Mouse (Mus musculus): ENCODE results near the gene Psma7. TPM values are rescaled to one million over a fixed set of nuclear protein-coding genes. Genes with fewer than 3 reads are reported as not detected.

The Psma7 gene
- polyA plus RNA-seq, 1 experiment from 2014 or later: 665 TPM

GRCm38 (mm10) chr2:180034753-180035152, 7.5 kb downstream of the Psma7 start:
- Histone ChIP-seq H3K9me3 (no peaks in the 10 kb centered on the region), H3K4me1 (replicated peaks) (peaks cover 11% of the 10 kb centered on the region), H3K36me3 (peaks cover 99% of the 10 kb centered on the region), H3K4me2 (no peak overlapping the region), H3K27ac (no peak overlapping the region), H3K4me3 (no peak overlapping the region), H3K9ac (no peak overlapping the region), H3K27me3 (no peaks in the 10 kb centered on the region)
- no peak for ATAC-seq (ENCODE audit: low FRiP score)
- 73% methylated on average over 5 of the region's 5 CpGs for WGBS

- no peak overlapping the region for H3K4me3 ChIP-seq
- WGBS: 71% methylated on average over 3 of the region's 3 CpGs
- peaks cover 11% of the 10 kb centered on the region for H3K4me1 ChIP-seq (replicated peaks)
- no peak overlapping the region for H3K27ac ChIP-seq
- H3K36me3 ChIP-seq: peaks cover 100% of the 10 kb centered on the region
- no peak for ATAC-seq (ENCODE audit: low FRiP score)
- H3K27me3 ChIP-seq: no peaks in the 10 kb centered on the region
- H3K4me2 ChIP-seq: no peak overlapping the region
- H3K9ac ChIP-seq: no peak overlapping the region
- no peaks in the 10 kb centered on the region for H3K9me3 ChIP-seq
Measured at GRCm38 (mm10) chr2:180033956-180034355, 8.3 kb downstream of the Psma7 start.

GRCm38 (mm10) chr2:180032925-180033324, 9.3 kb downstream of the Psma7 start:
- Histone ChIP-seq H3K4me3 (no peak overlapping the region), H3K27ac (no peak overlapping the region), H3K9me3 (no peaks in the 10 kb centered on the region), H3K36me3 (peaks cover 100% of the 10 kb centered on the region), H3K9ac (no peak overlapping the region), H3K4me1 (replicated peaks) (peaks cover 20% of the 10 kb centered on the region), H3K27me3 (no peaks in the 10 kb centered on the region), H3K4me2 (no peak overlapping the region)
- 83% methylated on average over 3 of the region's 3 CpGs for WGBS
- ATAC-seq (ENCODE audit: low FRiP score): no peak

DNA sequence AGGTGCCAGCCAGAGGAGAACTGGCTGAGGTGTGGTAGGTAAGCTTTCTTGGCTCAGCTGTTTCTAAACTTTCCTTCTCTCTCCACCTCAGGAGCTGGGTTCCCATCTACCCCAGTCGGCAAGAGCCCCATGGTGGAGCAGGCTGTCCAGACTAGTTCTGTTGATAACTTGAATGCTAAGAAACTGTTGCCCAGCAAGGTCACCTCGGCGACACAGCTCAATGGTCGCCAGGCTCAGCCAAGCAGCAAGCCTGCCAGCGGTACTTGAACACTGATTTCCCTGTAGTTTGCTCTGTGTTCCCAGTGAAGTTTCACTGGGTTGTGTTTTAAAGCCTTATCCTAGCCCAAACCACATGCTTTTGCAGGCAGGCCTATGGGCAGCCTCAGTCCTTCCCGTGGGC, 11.0 kb downstream of the Psma7 start:
- Histone ChIP-seq H3K9me3 (no peaks in the 10 kb centered on the region), H3K4me1 (replicated peaks) (peaks cover 37% of the 10 kb centered on the region), H3K4me3 (no peak overlapping the region), H3K27me3 (no peaks in the 10 kb centered on the region), H3K9ac (no peak overlapping the region), H3K36me3 (peaks cover 90% of the 10 kb centered on the region), H3K4me2 (no peak overlapping the region), H3K27ac (no peak overlapping the region)
- 82% methylated on average over 6 of the region's 6 CpGs for WGBS
- ATAC-seq (ENCODE audit: low FRiP score): no peak

DNA sequence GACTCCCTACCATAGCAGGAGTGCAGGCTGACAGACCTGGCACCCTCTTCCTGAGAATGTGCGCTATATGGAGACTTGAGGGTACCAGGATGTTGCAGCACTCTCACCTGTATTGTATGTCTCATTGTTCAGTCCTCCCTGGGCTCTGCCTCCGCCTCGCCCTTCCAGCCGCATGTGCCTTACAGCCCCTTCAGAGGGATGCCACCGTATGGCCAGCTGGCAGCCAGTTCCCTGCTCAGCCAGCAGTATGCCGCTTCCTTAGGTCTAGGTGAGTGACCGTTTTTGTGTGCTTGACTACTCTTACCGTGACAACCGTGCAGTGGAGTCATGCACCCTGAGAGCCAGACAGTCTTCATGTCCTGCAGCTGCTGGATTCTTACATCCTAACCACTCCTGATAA, 14.5 kb downstream of the Psma7 start:
- H3K27ac ChIP-seq: no peak overlapping the region
- H3K36me3 ChIP-seq: peaks cover 55% of the 10 kb centered on the region
- H3K9ac ChIP-seq: peak overlapping the region; percentile 99
- WGBS: 75% methylated on average over 9 of the region's 9 CpGs
- peak overlapping the region; percentile 80 for H3K4me2 ChIP-seq
- no peak for ATAC-seq (ENCODE audit: low FRiP score)
- peaks cover 50% of the 10 kb centered on the region for H3K4me1 ChIP-seq (replicated peaks)
- H3K27me3 ChIP-seq: peaks cover 9% of the 10 kb centered on the region
- no peaks in the 10 kb centered on the region for H3K9me3 ChIP-seq
- H3K4me3 ChIP-seq: peak overlapping the region; percentile 99

DNA sequence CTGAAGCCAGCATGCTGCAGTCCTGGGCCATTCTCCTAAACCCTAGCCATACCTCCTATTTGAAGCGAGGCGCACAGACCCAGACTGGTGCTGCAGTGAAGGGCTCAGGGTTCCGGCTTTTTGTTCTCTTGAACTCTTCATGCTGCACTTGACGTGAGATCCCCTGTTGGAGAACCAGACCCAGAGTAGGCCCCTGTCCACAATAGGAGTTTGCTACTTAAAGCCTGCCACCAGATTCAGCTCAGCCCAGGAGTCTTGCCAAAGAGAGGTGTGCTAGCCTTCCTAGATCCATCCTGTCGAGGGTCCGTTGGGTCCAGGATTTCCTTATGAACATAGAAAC, 16.4 kb downstream of the Psma7 start:
- Histone ChIP-seq H3K9me3 (no peaks in the 10 kb centered on the region), H3K4me3 (peak overlapping the region; percentile 99), H3K27me3 (peaks cover 26% of the 10 kb centered on the region), H3K4me2 (peak overlapping the region; percentile 80), H3K27ac (peak overlapping the region; percentile 98), H3K4me1 (replicated peaks) (peaks cover 50% of the 10 kb centered on the region), H3K36me3 (peaks cover 35% of the 10 kb centered on the region), H3K9ac (peak overlapping the region; percentile 99)
- ATAC-seq (ENCODE audit: low FRiP score): no peak
- 5% methylated on average over 6 of the region's 6 CpGs for WGBS

DNA sequence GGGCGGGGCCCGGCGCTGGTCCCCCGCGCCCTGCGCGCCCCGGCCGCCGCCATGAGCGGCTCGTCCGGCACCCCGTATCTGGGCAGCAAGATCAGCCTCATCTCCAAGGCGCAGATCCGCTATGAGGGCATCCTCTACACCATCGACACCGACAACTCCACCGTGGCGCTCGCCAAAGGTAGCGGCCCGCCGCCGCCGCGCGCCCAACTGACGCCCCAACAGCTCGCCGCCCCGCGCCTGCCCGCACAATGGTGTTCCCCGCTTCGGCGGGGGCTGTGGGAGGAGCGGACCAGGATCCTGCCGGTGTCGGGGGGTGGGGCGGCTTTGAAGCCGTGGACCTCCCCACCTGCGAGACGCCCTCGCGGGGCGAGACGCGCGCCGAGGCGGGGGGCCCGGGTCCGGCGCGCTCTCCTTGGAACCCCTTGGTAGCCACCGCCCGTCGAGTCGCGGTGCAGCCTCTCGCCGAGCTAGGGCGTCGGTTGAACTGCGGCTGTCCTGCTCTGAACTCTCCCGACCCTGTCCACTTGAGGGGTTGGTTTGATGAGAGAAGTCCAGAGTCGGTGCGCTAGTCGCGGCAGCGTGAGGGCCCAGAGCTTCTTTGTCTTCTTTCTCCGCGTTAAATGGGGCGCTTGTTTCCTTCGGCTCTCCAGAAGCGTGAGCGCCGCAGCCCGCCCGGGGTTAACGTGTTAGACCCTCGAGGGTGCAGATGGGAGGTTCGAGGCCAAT, 16.9 kb downstream of the Psma7 start:
- peak overlapping the region; percentile 99 for H3K4me3 ChIP-seq
- H3K4me2 ChIP-seq: peak overlapping the region; percentile 80
- H3K27ac ChIP-seq: peak overlapping the region; percentile 98
- H3K9me3 ChIP-seq: no peaks in the 10 kb centered on the region
- H3K27me3 ChIP-seq: peaks cover 31% of the 10 kb centered on the region
- no peak; the same call in 1 of the 2 replicates for ATAC-seq (ENCODE audit: low FRiP score)
- under 1% methylated on average over 63 of the region's 84 CpGs for WGBS
- H3K4me1 ChIP-seq (replicated peaks): peaks cover 50% of the 10 kb centered on the region
- H3K36me3 ChIP-seq: peaks cover 30% of the 10 kb centered on the region
- peak overlapping the region; percentile 99 for H3K9ac ChIP-seq

DNA sequence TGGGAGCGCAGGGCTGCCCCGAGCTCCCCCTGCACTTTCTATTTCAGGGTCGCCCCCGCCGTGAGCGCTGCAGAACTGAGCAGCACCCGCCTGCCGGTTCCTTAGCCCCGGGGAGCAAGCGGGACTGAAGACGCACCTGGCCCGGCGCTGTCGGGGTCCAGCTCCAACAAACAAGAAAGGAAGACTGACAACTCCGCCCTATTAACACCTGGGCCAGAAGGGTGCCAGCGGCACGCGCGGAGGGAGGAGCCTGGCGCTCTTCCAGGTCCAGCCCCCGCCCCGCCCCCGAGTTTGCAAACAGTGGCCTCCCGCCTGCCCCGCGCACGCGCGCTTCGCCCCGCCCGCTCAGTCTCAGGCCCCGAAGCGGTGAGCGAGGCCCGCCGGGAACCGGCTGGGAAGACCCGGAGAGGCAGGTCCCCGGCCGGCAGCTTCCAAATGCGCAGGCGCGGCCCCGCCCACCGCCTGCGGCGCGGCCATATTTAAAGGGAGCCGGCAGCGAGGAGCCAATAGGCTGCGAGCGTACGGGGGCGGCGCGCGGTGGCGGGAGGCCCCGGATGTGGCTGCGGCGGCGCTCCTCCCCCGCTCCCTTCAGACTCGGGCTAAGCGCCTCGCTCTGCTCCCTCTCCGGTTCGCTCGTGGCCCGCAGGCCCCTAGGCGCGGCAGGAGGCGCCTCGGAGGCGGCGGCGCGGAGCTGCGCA, 17.7 kb downstream of the Psma7 start, which contains the start of gene Lsm14b:
Gene Lsm14b, plus strand, starts transcription at position 587 of the 698 bp plus-strand sequence.
- H3K4me3 ChIP-seq: peak within 1 kb of the TSS; percentile 99
- H3K36me3 ChIP-seq: peaks cover 22% of the 10 kb centered on the region
- 0% methylated on average over 62 of the region's 80 CpGs for WGBS
- peaks cover 46% of the 10 kb centered on the region for H3K4me1 ChIP-seq (replicated peaks)
- peak within 1 kb of the TSS; percentile 85 for H3K4me2 ChIP-seq
- peak within 1 kb of the TSS; percentile 99 for H3K9ac ChIP-seq
- peak within 1 kb of the TSS; percentile 98 for H3K27ac ChIP-seq
- H3K27me3 ChIP-seq: peaks cover 32% of the 10 kb centered on the region
- peak; percentile 95 for ATAC-seq (ENCODE audit: low FRiP score)
- H3K9me3 ChIP-seq: no peaks in the 10 kb centered on the region

GRCm38 (mm10) chr2:180022751-180023150, 19.5 kb downstream of the Psma7 start:
- Histone ChIP-seq H3K4me3 (no peak overlapping the region), H3K4me1 (replicated peaks) (peaks cover 28% of the 10 kb centered on the region), H3K36me3 (peaks cover 4% of the 10 kb centered on the region), H3K9ac (no peak overlapping the region), H3K27me3 (peaks cover 32% of the 10 kb centered on the region), H3K9me3 (no peaks in the 10 kb centered on the region), H3K4me2 (no peak overlapping the region), H3K27ac (no peak overlapping the region)
- ATAC-seq (ENCODE audit: low FRiP score): no peak
- WGBS: 72% methylated on average over 6 of the region's 6 CpGs

DNA sequence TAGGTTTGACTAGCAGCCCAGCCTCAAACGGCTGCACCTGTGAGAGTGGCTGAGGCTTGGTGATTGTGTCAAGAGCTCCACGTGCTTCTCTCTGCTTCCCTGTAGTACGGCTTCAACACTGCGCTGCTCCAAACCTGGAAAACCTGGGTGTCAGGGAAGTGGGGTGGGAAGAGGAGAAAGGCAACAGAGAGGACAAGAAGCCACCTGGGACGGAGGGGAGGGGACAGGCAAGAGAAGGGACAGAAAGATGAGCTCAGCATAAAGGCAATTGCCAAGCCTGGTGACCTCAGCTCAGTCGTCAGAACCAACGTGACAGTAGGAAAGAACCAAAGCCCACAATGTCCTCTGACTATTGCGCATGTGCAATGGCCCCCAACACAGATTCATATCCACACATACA, 21.3 kb downstream of the Psma7 start:
- ATAC-seq (ENCODE audit: low FRiP score): no peak
- no peak overlapping the region for H3K27ac ChIP-seq
- no peak overlapping the region for H3K4me2 ChIP-seq
- H3K36me3 ChIP-seq: no peaks in the 10 kb centered on the region
- no peaks in the 10 kb centered on the region for H3K9me3 ChIP-seq
- H3K4me3 ChIP-seq: no peak overlapping the region
- peaks cover 32% of the 10 kb centered on the region for H3K27me3 ChIP-seq
- H3K9ac ChIP-seq: no peak overlapping the region
- peaks cover 9% of the 10 kb centered on the region for H3K4me1 ChIP-seq (replicated peaks)
- WGBS: 83% methylated on average over 8 of the region's 8 CpGs

DNA sequence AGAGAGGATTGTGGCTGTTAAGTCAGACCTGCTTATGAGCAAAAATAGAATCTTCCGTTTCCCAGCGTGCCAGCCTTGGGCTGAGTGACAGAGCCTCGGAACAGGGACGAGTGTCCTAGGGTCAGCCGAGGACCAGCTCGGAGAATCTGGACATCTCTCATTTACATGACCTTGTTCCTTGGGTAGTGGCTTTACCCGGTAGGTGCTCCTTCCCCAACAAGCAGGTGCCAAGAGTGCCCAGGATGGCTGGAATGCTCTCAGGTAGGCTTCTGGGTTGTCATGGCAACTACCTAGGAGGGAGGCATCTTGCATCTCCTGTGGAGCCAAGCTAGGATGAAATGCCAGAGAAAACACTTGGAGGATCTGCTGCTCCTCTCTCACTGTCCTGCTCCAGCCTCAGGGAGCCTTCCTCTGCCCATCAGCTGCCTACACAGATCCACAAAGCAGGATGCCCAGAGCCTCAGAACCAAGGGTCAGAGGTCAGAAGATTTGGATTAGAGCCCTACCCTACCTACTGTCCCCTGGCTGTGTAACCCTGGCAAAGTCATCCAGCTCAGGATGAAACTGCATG, 22.1 kb downstream of the Psma7 start:
- Histone ChIP-seq H3K9ac (no peak overlapping the region), H3K36me3 (no peaks in the 10 kb centered on the region), H3K9me3 (no peaks in the 10 kb centered on the region), H3K27ac (no peak overlapping the region), H3K4me2 (no peak overlapping the region), H3K4me1 (replicated peaks) (peaks cover 7% of the 10 kb centered on the region; the same call in 1 of the 2 replicates), H3K4me3 (no peak overlapping the region), H3K27me3 (peaks cover 32% of the 10 kb centered on the region)
- ATAC-seq (ENCODE audit: low FRiP score): no peak
- 70% methylated on average over 7 of the region's 7 CpGs for WGBS

DNA sequence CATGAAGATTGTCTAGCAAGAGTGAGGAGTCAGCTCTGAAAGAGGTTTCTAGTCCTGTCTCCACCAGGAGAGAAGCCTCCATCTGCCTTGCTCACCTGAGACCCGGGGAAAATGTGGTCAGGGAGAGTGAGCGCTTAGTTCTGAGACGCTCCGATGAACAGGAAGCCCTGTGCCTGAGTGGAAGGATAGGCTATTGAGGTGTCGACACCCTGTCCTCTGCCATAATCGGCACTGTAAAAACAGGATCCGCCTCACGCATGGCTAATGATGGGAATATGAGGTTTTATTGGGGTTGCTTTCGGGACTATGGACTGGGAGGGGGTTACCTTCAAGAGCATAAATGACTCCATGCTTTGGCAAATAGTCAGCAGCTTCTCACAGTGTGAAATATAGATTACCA, 23.7 kb downstream of the Psma7 start:
- peaks cover 32% of the 10 kb centered on the region for H3K27me3 ChIP-seq
- no peak overlapping the region for H3K4me3 ChIP-seq
- H3K36me3 ChIP-seq: no peaks in the 10 kb centered on the region
- H3K9ac ChIP-seq: no peak overlapping the region
- WGBS: 85% methylated on average over 9 of the region's 9 CpGs
- H3K4me2 ChIP-seq: no peak overlapping the region
- 0 out of 2 replicates have a peak, but pooled peaks cover under 1% of the 10 kb centered on the region for H3K4me1 ChIP-seq (replicated peaks)
- H3K27ac ChIP-seq: no peak overlapping the region
- ATAC-seq (ENCODE audit: low FRiP score): no peak
- H3K9me3 ChIP-seq: no peaks in the 10 kb centered on the region
